Mouse (Mus musculus) erythroid progenitor cell, adult 5-6 weeks (primary cell): Measurements from ENCODE around the gene Wnt11. TPM values are rescaled to one million over a fixed set of nuclear protein-coding genes. Genes with fewer than 3 reads are reported as not detected.

Experiments
- ATAC-seq: replicated peaks from 2 replicates; pipeline ENCODE4 v1.8.0; 2016; ENCODE audit warnings: moderate number of reproducible peaks, mild to moderate bottlenecking, moderate TSS enrichment, inconsistent platforms; ENCODE audit not compliant: poor library complexity, low FRiP score, severe bottlenecking
- total RNA-seq, 2 experiments: library from RNA; stranded (forward) in 1 of 2; stranded (reverse) in 1 of 2; fragments of 150-400 nt in 1 of 2; fragments of 186-747, 209-891 nt in 1 of 2; gene quantifications; 2 replicates each; pipeline versions ENCODE4 v1.2.3 to v1.2.4; 2015 to 2017; ENCODE audit warnings: low replicate concordance in 2 of 2

Gene Wnt11
- total RNA-seq, 2 experiments from 2014 or later, result not detected

GRCm38 (mm10) chr7:98894768-98895167 is 59.9 kb downstream of the Wnt11 start:
- ATAC-seq, result no peak

GRCm38 (mm10) chr7:98895501-98896095 is 60.7 kb downstream of the Wnt11 start:
- no peak for ATAC-seq

- ATAC-seq, result no peak
These were observed 62.4 kb downstream of the Wnt11 start for GRCm38 (mm10) chr7:98897323-98897722.

- ATAC-seq, result no peak
These were observed 64.9 kb downstream of the Wnt11 start for GRCm38 (mm10) chr7:98899815-98900214.

- ATAC-seq, result no peak
These were observed 66.2 kb downstream of the Wnt11 start for GRCm38 (mm10) chr7:98901120-98901519.

GRCm38 (mm10) chr7:98903884-98904283 is 69.0 kb downstream of the Wnt11 start:
- no peak for ATAC-seq

Other genes starting within 250 kb of the Wnt11 start
- gene Emsy, start 178.3 kb upstream of the Wnt11 start, total RNA-seq (2015; ENCODE audit: low replicate concordance), result 157 and 167 TPM in 2 replicates
- gene Emsy, start 178.3 kb upstream of the Wnt11 start, total RNA-seq (2017; ENCODE audit: low replicate concordance), result 77.0 and 106 TPM in 2 replicates
- gene Thap12, start 132.0 kb upstream of the Wnt11 start, total RNA-seq (2015; ENCODE audit: low replicate concordance), result 12.6 and 16.8 TPM in 2 replicates
- 10.4 and 19.3 TPM in 2 replicates for gene Thap12, start 132.0 kb upstream of the Wnt11 start, total RNA-seq (2017; ENCODE audit: low replicate concordance)